Mouse (Mus musculus) adrenal gland, postnatal 14 days (tissue): ENCODE data around the gene Ubn1. TPM values are rescaled to one million over a fixed set of nuclear protein-coding genes. Genes with fewer than 3 reads are reported as not detected.

Source experiments
- DNase-seq: peaks from one replicate; pipeline ENCODE4 v3.0.0; 2021; ENCODE audit warnings: mixed read lengths
- total RNA-seq: library from RNA; stranded (reverse); gene quantifications from 2 replicates; pipeline ENCODE4 v1.2.3, GENCODE M21; 2021

Ubn1 gene
- total RNA-seq, 1 experiment from 2014 or later = 37.2 TPM

DNA sequence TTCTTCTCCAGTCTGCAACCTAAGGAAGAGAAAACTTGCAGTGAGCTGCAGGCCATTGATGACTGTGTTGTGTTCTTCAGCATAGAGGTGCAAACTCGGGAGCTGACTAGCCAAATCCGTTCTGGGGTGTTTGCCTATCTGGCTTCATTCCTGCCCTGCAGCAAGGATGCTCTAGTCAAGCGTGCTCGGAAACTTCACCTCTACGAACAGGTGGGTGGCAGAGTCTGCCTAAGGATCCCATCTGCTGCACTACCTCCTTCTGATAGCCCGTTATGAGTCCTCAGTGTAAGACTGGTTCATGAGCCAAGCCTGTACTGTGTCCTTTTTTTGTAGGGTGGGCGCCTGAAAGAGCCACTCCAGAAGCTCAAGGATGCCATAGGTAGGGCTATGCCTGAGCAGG, 22.1 kb downstream of the Ubn1 start:
- DNase-seq = no peak

DNA sequence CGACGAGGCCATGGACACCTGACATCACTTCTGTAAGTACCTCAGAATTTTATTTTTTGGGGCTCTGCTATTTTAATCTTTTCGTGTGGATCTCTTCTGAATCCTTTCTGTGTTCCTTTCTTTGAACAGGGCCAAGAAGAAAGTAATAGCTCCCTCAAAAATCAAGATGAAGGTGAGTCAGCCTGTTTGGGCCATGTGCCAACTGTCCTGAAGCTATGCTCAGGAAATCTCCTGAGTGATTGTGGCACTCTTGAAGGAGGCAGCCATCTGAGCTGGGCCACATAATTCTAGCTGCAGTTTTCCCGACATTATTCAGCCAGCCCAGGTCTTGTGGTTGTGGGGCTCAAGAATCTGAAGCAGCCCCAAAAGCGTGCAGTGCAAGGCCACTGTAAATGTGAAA, 24.5 kb downstream of the Ubn1 start:
- DNase-seq = peak; percentile 46

DNA sequence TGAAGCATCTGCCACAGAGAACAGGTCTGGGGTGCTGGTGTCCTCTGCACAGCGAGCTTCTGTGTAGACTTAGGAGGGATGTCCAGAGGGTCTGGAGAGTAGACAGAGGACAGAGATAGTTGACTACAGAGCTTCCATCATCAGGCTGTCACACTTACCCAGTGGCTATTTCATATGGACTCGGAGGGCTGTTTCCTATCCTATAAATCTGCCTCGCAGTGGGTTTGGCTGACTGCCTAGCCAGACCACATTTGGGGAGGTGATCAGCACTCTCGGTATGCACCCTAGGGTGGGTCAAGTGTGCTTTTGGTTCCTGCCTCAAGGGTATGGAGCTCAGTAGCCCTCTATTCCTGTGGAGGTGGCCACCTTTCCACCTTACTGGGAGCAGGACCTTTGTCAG, 35.3 kb downstream of the Ubn1 start:
- no peak for DNase-seq

DNA sequence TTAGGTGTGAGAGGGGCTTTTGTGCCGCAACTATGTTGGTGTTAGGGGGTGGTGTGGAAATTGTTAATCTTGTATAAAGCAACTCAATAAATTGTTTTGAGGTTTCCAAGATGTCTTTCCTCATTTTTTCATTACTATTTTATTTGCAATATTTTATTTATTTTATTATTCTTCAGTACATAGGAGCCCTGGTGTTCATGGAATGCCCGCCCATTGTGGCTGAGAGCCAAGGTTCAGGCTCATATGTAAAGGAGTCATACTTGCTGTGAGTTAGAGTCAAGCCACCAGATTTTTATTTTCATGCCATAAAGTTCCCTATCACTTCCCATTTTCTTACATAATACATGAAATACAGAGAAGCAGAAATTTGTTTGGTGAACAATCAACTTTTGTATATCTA, 36.3 kb downstream of the Ubn1 start:
- no peak for DNase-seq

DNA sequence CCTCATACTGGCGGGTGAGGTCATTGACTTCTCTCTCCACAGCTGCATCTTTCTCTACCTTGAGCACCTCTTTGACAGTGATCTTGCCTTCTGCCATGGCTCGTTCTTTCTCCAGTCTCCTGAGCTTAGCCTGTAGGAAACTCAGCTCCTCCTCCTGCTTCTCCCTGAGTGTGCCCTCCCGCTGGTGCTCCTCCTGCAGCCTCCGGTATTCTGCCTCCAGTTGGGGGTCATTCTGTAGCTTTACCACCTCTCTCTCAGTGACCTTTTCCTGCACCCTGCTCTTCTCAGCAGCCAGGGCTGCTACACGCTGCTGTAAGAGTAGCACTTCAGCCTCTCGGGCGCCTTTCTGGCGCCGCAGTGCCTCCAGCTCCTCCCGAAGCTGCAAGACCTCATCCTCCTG, 39.2 kb downstream of the Ubn1 start:
- no peak for DNase-seq

DNA sequence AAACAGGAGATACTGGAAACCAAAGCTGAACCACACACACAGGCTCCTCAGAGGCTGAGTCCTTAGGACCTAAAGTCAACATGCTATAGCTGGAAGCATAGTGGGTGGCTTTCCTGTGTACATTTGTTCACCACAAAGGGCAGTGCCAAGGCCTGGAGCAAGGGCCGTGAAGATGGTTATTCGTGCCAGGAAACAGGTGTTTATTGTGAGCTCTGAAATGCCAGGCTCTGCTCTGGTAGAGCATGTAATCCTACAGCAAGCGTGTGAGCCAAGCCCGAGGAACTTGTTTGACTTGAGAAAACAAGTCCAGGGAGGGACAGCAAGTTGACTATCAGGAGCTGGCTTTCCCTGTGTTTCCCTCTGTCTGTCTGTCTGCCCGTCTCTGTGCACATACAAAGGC, 43.4 kb downstream of the Ubn1 start:
- no peak for DNase-seq

DNA sequence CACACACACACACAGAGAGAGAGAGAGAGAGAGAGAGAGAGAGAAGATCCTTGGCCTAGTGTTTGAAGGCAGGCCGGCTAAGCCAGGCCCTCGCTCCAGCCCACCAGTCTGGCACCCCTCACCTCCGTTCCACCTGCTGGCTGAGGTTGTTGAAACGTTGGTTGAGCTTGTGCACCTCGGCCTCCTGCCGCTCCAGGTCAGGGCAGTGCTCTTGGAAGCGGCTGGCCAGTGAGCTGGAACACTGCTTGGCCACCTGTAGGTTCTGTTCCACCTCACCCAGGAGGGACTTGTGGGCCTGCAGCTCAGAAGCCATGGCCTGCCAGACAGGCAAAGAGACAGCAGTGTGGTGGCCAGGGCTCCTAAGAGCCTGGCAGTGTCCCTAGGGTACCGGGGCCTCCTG, 46.6 kb downstream of the Ubn1 start:
- no peak for DNase-seq

DNA sequence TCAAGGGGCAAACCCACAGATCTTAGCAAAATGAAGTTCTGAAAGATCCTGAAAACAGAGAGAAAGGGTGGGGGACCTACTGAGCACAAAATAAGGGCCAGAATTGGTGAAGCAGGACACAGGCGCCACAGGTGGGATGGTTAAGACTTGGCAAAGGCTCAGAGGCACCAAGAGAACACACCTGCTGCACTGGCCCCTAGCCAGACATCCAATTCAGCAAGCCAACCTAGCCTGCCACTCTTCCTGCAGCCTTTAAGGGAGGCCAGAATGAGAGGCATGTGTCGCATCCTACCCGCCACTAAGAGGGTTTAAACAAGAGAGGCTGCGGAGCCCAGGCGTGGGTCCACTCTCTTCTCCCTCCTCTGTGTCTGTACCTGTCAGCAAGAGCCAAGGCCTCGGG, 51.1 kb downstream of the Ubn1 start:
- no peak for DNase-seq

DNA sequence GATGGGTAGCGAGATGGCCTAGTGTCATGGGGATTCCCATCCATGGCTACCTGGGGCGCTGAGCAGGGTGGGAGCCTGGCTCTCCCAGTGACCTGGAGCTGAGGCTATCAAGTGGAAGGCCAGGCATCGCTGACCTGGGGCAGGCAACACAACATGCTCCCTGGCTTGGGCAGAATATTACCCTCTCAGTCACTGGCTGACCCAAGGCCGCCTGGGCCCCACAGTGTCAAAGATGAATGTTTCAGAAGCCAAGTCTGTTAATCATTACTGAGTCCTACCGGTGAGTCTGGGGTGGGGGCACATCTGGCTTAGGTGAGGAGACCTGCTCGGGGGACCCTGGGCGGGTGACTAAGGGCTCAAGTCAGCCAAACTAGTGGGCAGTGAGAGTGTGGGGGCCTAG, 60.0 kb downstream of the Ubn1 start:
- DNase-seq = no peak

DNA sequence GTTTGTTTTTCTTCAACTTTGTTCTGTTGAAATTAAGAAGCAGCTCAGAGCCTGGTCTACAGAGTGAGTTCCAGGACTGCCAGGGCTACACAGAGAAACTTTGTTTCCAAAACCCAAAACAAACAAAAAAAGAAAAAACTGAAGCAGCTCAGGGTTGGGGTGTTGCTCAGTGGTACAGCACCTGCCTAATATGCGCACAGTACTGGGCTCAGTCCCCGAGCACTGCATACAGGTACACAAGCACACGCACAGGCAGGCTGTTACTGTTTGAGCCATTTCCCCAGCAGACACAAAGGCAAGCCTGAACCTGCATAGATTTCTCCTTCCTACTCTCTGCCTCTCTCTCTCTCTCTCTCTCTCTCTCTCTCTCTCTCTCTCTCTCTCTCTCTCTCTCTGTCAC, 61.2 kb downstream of the Ubn1 start:
- no peak for DNase-seq

DNA sequence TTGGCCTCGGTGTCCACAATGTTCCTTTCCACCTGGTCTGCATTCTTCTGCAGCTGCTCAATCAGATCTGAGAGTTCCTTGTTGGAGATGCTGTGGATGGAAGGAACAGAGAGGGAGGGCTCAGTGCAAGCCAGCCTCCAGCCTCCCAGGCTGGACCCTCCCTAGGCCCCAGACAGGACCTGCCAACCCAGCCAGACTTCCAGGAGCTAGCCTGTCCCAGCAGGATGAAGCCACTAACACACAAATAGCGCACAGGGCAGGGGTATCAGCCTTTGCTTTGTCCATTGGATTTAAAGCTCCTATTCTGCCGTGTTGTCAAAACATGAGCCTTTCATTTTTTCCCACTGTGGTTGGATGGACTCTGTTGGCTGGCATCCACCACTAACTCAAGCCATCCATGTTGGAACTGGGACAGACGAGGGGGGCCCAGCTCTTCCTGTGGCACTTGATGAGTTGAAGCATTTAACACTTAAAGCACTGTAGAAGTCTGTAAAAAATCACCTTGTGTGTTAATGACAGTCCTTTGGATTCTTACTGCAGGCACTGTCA, 63.2 kb downstream of the Ubn1 start:
- no peak for DNase-seq

DNA sequence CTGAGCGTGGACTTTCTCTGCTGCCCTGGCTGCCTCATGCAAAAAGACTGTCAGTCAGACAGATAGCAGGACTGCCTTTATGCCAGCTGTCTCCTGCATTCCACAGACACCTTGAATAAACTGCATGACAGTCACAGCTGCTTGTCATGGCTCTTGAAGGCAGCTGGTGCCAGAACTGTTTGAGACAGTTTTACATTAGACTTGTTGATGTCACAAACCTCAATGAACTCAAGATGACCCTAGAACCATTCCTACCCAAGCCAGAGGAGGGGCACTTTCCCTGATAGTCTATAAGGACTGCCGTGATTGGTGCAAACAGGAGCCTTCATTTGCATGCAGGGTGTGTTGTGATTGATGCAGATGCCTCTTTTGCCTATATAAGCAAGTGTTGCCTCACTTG, 63.7 kb downstream of the Ubn1 start:
- DNase-seq = no peak

DNA sequence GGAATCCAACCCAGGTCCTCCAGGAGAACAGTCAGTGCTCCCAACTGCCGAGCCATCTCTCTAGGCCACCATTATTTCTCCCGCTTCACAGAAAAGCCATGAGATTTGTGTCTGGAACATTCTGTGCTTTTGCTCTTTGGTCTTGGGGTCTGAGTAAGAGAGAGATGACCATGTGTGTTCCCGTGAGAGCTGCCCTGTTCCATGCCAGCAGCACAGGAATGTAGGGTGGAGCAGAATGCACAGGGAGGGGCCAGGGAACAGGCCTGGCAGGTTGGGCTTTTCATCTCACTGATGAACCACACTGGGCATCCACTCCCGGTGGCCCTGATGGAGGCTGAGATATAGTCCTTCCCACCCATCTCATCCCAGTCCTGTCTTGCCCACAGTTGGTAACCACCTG, 69.5 kb downstream of the Ubn1 start:
- no peak for DNase-seq

DNA sequence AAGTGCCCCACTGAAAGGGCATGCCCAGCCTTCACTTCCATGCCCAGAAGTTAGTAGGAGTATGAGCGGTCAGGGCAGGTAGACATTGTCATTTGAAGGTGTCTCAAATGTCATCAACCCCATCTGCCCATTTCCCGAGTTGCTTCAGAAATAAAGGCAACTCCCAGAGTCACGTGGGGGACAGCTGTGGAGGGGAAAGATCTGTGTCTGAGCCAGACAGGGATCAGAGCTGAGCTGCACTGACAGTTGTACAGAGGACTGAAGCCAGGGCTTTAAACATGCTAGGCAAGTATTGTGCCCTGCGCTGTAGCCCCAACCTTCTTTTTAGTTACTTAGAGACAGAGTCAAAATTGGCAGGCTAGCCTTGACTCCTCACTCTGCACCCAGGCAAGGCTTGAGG, 70.0 kb downstream of the Ubn1 start:
- no peak for DNase-seq

DNA sequence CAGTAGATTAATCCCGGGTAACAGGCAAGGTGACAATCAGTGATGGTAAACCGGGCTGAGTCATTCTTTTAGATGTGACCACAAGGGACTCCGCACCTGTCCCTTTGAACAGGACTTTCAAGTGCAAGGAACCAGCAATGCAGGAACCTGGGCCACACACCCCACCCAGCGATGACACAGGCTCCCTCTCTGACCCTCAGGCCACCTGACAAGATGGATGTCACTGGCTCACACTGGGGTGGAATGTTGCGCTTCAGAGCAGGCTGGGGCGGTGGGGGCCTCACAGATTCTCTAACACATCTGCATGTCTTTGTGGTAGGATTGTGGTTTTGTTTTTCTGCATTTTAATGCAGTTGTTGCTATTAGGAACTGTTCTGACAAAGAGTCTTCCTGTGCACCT, 73.6 kb downstream of the Ubn1 start:
- no peak for DNase-seq

DNA sequence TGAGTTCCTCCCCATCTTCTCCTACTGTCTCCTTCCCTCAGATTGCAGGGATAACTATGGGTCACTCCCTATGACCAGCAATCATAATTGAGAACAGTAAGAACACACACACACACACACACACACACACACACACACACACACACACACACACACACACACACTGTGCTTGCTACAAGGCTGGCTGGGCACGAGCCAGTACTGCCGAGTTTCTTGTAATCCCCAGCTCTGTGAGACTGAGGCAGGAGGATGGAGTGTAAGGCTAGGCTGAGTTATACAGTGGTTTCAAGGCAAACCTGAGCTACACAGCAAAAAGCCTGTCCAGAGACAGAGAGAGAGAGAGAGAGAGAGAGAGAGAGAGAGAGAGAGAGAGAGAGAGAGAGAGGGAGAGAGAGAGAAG, 80.3 kb downstream of the Ubn1 start:
- no peak for DNase-seq

DNA sequence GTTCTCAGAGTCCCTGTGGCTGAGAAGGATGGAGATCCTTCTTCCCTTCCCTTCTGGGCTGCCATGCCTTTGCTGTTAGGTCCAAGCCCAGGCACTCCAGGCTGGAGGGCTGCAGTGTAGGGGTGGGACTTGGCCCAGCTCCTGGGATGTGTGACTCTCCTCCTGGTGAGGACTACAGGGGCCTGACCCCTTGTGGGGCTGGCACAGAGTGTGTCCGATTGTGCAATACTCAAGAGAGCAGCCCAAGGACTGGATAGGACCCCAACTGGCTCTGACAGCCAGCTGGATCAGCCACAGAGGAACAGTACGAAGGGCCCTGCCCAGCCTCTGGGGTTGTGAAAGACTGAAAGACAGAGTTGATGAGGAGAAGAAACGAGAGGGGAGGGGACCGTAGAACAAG, 80.9 kb downstream of the Ubn1 start:
- peak; percentile 69 for DNase-seq

DNA sequence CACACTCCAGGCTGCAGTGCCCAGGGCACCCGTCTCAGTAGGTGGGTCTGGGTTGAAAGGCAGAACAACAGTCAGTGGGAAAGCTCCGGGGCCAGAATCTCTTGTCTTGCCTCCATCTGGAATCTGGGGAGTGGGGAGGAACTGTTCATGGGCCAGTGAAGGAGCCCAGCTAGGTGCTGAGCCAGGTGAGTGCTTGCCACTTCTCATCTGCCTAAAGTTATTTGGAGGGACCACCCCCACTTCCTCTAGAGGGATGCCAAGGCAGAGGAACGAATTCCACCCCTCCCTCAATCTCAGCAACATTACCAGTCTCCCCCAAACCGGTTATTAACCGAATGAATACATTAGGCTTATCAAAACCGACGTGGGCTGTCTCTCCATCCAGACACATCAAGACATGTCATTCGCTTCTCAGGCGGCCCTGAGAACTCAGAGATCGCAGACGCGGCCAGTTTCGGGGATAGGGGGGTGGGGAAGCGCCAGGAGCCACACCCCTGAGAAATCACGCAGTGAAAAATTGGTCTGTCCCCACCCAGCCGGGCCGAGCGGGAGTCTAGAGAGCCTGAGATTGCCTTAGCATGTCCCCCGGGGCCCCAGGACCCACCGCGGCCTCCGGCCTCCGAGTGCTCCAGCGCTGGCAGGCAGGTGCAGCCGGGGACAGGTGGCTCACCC, 81.5 kb downstream of the Ubn1 start:
- DNase-seq = no peak

DNA sequence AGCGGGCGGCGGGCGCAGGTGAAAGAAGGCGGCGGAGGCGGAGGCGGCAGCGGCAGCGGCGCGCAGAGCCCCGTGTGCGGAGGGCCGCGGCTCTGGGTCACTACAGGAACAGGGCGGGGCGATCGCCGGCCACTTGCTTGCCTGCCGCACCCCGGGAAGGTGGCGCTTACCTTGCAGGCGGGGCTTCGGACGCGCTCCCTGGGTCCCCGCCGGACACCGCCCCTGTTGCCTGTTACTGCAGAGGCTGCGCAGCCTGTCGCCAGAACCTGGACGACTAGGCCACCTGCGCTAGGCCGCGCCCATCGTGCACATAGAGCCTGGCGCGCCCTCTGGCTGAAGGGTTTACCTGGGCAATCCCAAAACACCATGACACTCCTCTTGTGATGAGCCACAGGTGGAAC, 82.5 kb downstream of the Ubn1 start, which contains the start of gene Ppl:
Gene Ppl, minus strand, starts transcription at position 21 of the 401 bp plus-strand sequence.
- DNase-seq = peak; percentile 65

DNA sequence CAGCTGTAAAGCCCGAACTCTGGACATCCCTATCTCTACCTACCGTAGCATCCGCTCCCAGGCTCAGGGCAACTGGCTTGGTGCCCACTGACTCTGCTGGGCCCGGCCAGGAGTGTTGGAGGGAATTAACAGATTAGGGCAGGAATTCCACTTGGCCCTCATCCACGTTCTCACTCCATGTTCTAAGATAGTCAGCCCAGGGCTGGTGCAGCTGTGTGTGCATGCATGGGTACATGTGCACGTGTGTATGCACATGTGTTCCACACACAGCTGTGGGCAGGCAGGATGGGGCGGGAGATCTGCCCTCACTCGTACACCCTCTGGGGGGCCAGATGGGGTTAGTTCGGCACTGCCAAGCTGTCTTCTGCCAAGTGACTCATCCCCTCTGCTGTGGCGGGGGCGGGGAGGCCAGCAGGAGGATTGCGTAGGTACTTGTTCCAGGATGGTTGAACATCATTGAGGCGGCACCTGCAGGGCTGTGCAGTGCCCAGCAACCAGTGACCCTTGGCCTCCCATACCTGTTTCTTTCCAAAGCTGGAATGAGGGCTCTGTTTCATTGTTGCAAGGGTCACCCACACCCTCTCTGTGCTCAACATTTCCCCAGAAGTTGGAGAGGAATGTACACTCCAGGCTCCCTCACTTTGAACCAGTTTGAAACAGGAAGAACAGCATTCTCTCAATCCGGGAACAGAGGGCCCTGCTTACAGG, 84.9 kb downstream of the Ubn1 start:
- peak; percentile 84 for DNase-seq

DNA sequence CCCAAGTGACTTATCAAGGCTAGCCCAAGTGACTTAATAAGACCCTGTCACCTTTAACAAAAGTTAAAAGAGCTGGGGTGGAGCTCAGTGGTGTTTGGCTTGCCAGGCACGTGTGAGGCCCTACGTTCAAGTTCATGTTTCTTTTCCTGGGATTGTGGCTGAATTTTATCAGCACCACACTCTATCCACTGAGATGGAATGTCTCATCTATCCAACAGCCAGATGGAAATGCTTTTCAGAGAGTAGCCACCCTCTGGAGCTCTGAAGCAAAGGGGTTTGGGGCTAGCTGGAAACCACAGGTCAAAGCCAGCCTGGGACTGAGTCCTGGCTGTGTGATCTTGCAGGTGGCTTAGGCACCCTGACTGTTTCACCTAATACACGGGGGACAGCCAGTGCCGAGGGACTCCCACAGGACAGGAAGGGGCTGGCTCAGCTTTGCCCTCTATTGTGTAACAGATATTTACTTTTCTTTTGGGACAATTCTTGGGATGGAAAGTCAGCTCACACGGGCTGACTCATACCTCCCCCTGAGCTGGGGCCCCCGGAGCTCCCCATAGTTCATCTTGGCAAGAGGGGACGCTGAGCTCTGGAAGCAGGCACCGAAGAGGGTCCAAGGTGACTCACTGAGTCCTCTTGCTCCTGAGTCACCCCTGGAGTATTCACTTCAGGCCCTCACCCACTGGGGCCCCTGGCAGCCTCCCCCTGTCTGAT, 85.8 kb downstream of the Ubn1 start:
- DNase-seq = peak; percentile 36
